Mouse (Mus musculus) embryonic facial prominence, embryonic 11.5 days (tissue): ENCODE data around the gene Slc35c2. TPM values are rescaled to one million over a fixed set of nuclear protein-coding genes. Genes with fewer than 3 reads are reported as not detected.

Experiments used
- ATAC-seq: fragments of 200-750 bp; cut with Nextera tagmentation; replicated peaks from 2 replicates; pipeline ENCODE4 v1.8.0; 2017; ENCODE audit warnings: low read depth; ENCODE audit not compliant: insufficient number of reproducible peaks, low FRiP score, low TSS enrichment
- DNase-seq: peaks from one replicate; pipeline ENCODE4 v3.0.0-alpha.2; 2015; ENCODE audit warnings: low spot score
- H3K27ac ChIP-seq: fragments of 300-500 bp; sonication (generic); replicated peaks from 2 replicates; pipeline ENCODE4 v1.5.1; 2014; ENCODE audit warnings: mild to moderate bottlenecking, low read depth, low read length, control low read depth
- H3K27me3 ChIP-seq: fragments of 300-500 bp; sonication (generic); 2 replicates; pipeline ENCODE4 v1.6.1; 2014; ENCODE audit warnings: mild to moderate bottlenecking, low read length, moderate library complexity, mixed read lengths; ENCODE audit not compliant: control insufficient read depth, insufficient read depth
- H3K36me3 ChIP-seq: fragments of 300-500 bp; sonication (generic); replicated peaks from 2 replicates; pipeline ENCODE4 v1.6.1; 2014; ENCODE audit warnings: low read depth, mild to moderate bottlenecking, low read length, moderate library complexity, mixed read lengths; ENCODE audit not compliant: control insufficient read depth, insufficient read depth
- H3K4me1 ChIP-seq: fragments of 300-500 bp; sonication (generic); 2 replicates; pipeline ENCODE4 v1.6.1; 2014; ENCODE audit warnings: low read length, mixed read lengths; ENCODE audit not compliant: control insufficient read depth, insufficient read depth
- H3K4me2 ChIP-seq: fragments of 300-500 bp; sonication (generic); 2 replicates; pipeline ENCODE4 v1.6.1; 2014; ENCODE audit warnings: low read depth, mild to moderate bottlenecking, control low read depth, low read length, moderate library complexity
- H3K4me3 ChIP-seq: fragments of 300-500 bp; sonication (generic); 2 replicates; pipeline ENCODE4 v1.5.1; 2014; ENCODE audit warnings: low read depth, low read length, control low read depth
- H3K9ac ChIP-seq: fragments of 300-500 bp; sonication (generic); replicated peaks from 2 replicates; pipeline ENCODE4 v1.6.1; 2014; ENCODE audit warnings: mild to moderate bottlenecking, control low read depth, low read length
- H3K9me3 ChIP-seq: fragments of 300-500 bp; sonication (generic); replicated peaks from 2 replicates; pipeline ENCODE4 v1.6.1; 2016; ENCODE audit warnings: mild to moderate bottlenecking, low read length, inconsistent platforms, mixed read lengths; ENCODE audit not compliant: control insufficient read depth
- WGBS: fragments of 180-500 bp; shearing (Covaris S2); extraction: QIAGEN DNeasy Blood & Tissue Kit; methylation state at CpG from one replicate; pipeline ENCODE4 v1.1.7; 2014; 5-methylcytosine and 5-hydroxymethylcytosine counted together
- polyA plus RNA-seq: library from polyadenylated mRNA; unstranded; fragments of >200 nt; fragmentation: Nextera tagmentation; extraction: Ambion mirVana; gene quantifications from 2 replicates; pipeline ENCODE4 v1.2.1, GENCODE M21; 2014

Slc35c2 gene
- polyA plus RNA-seq, result 38.6 and 41.8 TPM in 2 replicates

DNA sequence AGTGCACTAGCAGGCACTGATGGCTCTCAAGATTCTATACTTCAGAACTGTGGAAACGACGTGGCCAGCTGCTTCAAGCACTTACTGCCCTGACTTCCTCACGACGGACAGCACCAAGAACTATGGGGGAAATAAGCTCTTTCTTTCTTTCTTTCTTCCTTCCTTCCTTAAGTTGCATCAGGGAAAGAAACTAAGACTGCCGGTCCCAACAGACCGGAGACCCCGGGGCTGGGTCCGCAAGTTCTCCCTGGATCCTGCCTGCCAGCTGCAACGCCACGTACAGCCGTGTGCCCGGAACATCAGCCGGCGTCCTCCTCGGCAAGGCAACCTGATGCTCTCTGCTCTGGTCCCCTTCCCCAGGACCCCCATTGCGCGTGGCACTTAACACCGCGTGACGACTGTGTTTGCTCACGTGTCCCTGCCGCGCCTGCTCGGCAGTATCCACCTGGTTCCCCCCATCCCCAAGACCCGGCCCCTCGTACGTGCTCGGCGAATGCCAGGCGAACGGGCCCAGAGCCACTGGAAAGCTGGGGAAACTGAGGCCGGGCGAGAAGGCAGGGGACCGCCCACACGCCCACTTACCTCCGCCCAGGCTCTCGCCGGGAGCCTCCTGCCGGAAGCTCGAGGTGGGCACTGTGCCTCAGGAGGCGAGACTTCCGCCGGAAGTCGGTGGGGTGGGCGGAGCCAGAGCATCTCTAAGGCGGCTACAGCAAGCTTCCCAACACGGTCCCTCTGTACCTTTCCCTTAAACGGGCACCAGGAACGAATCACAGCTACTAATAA, at the start of gene Slc35c2:
TSS of gene Slc35c2 (minus strand) at position 668 of the 783 bp plus-strand sequence.
- WGBS, result under 1% methylated on average over 49 of the region's 49 CpGs
- Histone ChIP-seq H3K4me2 (peak within 1 kb of the TSS; percentile 91), H3K9ac (peak within 1 kb of the TSS; percentile 47), H3K27me3 (no peaks in the 10 kb centered on the region), H3K36me3 (peaks cover 3% of the 10 kb centered on the region; the same call in 1 of the 2 replicates), H3K4me3 (peak within 1 kb of the TSS; percentile 48), H3K9me3 (no peaks in the 10 kb centered on the region), H3K4me1 (peaks cover 3% of the 10 kb centered on the region), H3K27ac (no peak within 1 kb of the TSS)
- DNase-seq, result peak; percentile 97
- peak; percentile 93 for ATAC-seq

DNA sequence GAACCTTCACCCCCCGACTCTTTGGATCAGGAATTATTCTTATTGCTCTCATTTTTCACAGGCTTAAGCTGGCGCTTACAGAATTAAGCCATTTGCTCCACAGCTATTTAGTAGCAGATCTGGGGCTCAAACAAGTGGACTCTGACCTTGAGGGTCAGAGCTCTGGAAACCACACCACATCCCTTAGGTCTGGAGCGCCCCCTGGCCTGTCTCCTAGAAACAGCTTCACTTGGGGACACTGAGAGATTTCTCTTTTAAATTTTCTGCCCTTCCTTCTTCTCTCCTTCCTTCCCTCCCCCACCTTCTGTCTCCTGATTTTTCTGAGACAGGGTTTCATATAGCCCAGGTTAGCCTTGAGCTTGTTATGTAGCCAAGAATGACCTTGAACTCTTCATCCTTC, 49.5 kb upstream of the Slc35c2 start:
- no peak for ATAC-seq
- Histone ChIP-seq H3K9me3 (no peaks in the 10 kb centered on the region), H3K4me3 (no peak overlapping the region), H3K36me3 (no peaks in the 10 kb centered on the region), H3K9ac (no peak overlapping the region), H3K27ac (no peak overlapping the region), H3K4me2 (no peak overlapping the region), H3K27me3 (no peaks in the 10 kb centered on the region), H3K4me1 (no peaks in the 10 kb centered on the region)
- 26% methylated on average over 3 of the region's 3 CpGs for WGBS
- DNase-seq, result peak; percentile 59

DNA sequence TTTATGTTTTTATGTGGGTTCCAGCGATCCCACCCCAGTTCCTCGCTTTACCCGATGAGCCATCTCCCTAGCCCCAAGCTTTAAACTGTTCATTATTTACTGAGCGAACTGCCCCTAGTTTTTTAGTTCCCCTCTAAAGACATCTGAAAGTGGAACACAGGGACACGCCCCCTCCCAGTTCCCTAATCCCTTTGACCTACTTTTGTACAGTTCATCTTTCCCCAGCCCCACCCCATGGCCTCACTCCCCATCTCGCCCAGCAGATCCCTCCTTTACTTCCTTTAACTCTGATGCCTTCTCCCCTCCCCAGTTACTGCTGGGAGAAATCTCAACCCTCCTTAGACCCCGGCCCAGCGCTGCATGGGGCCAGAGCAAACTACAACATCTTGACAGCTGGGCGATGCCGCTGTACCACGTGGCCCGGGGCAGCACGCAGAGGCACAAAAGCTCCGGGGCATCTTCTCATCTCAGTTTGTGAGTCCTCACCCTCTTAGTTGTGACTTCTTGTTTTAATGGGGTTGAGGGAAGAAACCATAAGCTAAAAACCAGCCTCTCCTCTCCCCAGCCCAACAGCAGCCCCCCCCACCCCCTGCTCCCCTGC, 45.0 kb upstream of the Slc35c2 start:
- H3K4me2 ChIP-seq, result no peak overlapping the region

DNA sequence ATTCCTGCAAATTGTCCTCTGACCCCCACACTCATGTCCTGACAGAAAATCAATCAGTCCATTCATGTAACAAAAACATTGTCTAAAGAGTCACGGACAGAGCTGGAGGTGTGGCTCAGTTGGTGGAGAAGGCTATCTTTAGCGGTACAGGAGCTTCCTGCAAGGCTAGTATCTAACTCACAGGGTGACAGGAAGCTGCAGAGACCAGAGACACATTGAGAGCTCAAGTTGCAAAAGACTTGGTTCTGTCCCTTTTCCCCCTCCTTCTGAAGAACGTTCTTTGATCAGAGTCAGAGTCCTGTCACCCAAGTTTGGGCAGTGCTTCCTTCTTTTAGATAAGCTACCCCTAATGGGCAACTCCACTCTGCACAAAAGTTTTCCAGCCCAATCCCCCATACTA, 42.0 kb upstream of the Slc35c2 start:
- Histone ChIP-seq H3K36me3 (no peaks in the 10 kb centered on the region), H3K27me3 (no peaks in the 10 kb centered on the region), H3K4me1 (no peaks in the 10 kb centered on the region; the same call in 1 of the 2 replicates), H3K27ac (no peak overlapping the region), H3K4me2 (no peak overlapping the region), H3K4me3 (no peak overlapping the region), H3K9ac (no peak overlapping the region), H3K9me3 (no peaks in the 10 kb centered on the region)
- WGBS, result 38% methylated on average over 3 of the region's 3 CpGs
- ATAC-seq, result no peak
- no peak for DNase-seq

More for the DNA sequence above, 45.0 kb upstream of the Slc35c2 start:
- Histone ChIP-seq H3K27ac (no peak overlapping the region), H3K36me3 (no peaks in the 10 kb centered on the region), H3K9ac (no peak overlapping the region), H3K9me3 (no peaks in the 10 kb centered on the region), H3K27me3 (no peaks in the 10 kb centered on the region), H3K4me1 (no peaks in the 10 kb centered on the region), H3K4me3 (no peak overlapping the region)
- DNase-seq (no peak), ATAC-seq (no peak)
- WGBS, result 53% methylated on average over 14 of the region's 14 CpGs

GRCm38 (mm10) chr2:165328746-165329145, 41.1 kb upstream of the Slc35c2 start:
- WGBS, result 85% methylated on average over 5 of the region's 5 CpGs
- Histone ChIP-seq H3K27me3 (no peaks in the 10 kb centered on the region), H3K27ac (no peak overlapping the region), H3K9me3 (no peaks in the 10 kb centered on the region), H3K4me3 (no peak overlapping the region), H3K36me3 (no peaks in the 10 kb centered on the region), H3K9ac (no peak overlapping the region), H3K4me1 (peaks cover 4% of the 10 kb centered on the region), H3K4me2 (no peak overlapping the region)
- no peak for DNase-seq
- no peak for ATAC-seq

- Histone ChIP-seq H3K4me2 (no peak overlapping the region), H3K4me1 (peaks cover 4% of the 10 kb centered on the region), H3K4me3 (no peak overlapping the region; the same call in 1 of the 2 replicates), H3K9me3 (no peaks in the 10 kb centered on the region), H3K36me3 (no peaks in the 10 kb centered on the region; the same call in 1 of the 2 replicates), H3K27ac (no peak overlapping the region), H3K9ac (no peak overlapping the region), H3K27me3 (no peaks in the 10 kb centered on the region)
- 58% methylated on average over 7 of the region's 7 CpGs for WGBS
- ATAC-seq (no peak), DNase-seq (no peak)
Measured at GRCm38 (mm10) chr2:165327386-165327785, 39.7 kb upstream of the Slc35c2 start.

DNA sequence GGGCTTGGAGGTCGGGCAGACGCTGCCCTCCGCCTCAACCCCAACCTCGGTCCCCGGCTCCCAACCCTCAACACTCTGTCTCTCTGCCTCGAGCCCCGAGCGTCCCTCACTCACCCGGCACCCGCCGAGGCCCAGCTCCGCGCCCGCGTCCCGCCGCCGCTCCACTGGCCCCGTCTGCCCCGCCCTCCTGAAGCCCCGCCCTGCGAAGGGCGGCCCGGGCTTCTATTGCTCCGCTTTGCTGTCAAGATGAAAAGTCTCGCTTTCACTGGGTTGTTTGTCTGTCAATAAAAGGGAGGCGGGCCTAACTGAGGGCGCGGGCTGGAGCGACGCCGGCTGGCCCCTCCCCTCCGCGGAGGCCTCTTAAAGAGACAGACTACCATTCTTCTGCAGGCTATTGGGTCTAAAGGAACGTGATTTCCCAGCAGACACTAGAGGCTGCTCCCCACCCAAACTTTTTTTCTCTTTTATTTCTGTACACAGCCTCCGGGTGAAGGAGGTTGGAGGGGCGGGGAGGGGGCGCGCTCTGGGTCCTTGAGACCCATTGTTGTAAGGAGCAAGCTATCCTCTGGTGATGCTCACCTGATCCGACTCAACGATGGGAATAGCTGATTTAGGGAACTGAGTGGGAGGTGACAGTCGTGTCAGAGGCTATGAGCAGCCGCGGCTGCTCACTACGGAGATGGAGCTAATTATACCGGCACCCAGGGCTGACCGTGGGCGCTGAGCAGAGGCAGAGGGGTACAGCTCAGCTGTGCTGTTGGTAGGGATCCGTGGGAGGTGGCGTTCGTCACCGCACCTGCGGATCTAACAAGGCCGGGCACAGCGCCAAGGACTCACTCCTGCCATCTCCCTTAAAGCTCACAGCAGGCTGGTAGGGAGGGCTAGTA, 38.9 kb upstream of the Slc35c2 start, which contains the start of gene Elmo2:
TSS of gene Elmo2 (minus strand) at position 176 of the 887 bp plus-strand sequence.
- under 1% methylated on average over 52 of the region's 55 CpGs for WGBS
- no peaks in the 10 kb centered on the region; the same call in 1 of the 2 replicates for H3K36me3 ChIP-seq
- H3K9ac ChIP-seq, result peak within 1 kb of the TSS; percentile 92
- peak within 1 kb of the TSS; percentile 89 for H3K4me2 ChIP-seq
- H3K9me3 ChIP-seq, result no peaks in the 10 kb centered on the region
- DNase-seq (peak; percentile 98), ATAC-seq (peak; percentile 96)
- peak within 1 kb of the TSS; percentile 91 for H3K4me3 ChIP-seq
- no peaks in the 10 kb centered on the region for H3K27me3 ChIP-seq
- H3K4me1 ChIP-seq, result peaks cover 5% of the 10 kb centered on the region
- no peak within 1 kb of the TSS; the same call in 1 of the 2 replicates for H3K27ac ChIP-seq
